Mouse (Mus musculus) T-helper 17 cell (primary cell): Measurements from ENCODE around the gene Ptprb.

Source experiments
- in situ Hi-C, 2 experiments: fragments of 300-600 bp; cut with MboI, MseI; formaldehyde crosslinking; loops; 1 replicate in 1 of 2; 2 replicates in 1 of 2; pipeline ENCODE4 v1.15.1; 2025; ENCODE audit warnings: high pct_unique_total_duplicates in 2 of 2

Gene Ptprb

GRCm38 (mm10) chr10:116296439-116296838, 21.1 kb downstream of the Ptprb start:
- in situ Hi-C loops = no loop called here

GRCm38 (mm10) chr10:116297854-116298253, 22.5 kb downstream of the Ptprb start:
- in situ Hi-C loops = no loop called here

GRCm38 (mm10) chr10:116300824-116301223, 25.5 kb downstream of the Ptprb start:
- in situ Hi-C loops = no loop called here

GRCm38 (mm10) chr10:116301258-116301657, 25.9 kb downstream of the Ptprb start:
- in situ Hi-C loops = no loop called here

GRCm38 (mm10) chr10:116304355-116304754, 29.0 kb downstream of the Ptprb start:
- in situ Hi-C loops = no loop called here

GRCm38 (mm10) chr10:116309460-116309859, 34.1 kb downstream of the Ptprb start:
- in situ Hi-C loops = no loop called here

- in situ Hi-C loops = no loop called here
These were observed 35.3 kb downstream of the Ptprb start for GRCm38 (mm10) chr10:116310516-116311210.

- in situ Hi-C loops = no loop called here
These were observed 43.9 kb downstream of the Ptprb start for GRCm38 (mm10) chr10:116319246-116319645.

- in situ Hi-C loops = loop anchor here in 1 of 2 experiments (5.0 to 25.0 kb wide), 2 partner anchors 143 to 458 kb away; partner anchors contain the start of gene Kcnmb4
These were observed 53.8 kb downstream of the Ptprb start for GRCm38 (mm10) chr10:116329086-116329485.

GRCm38 (mm10) chr10:116330458-116330857, 55.1 kb downstream of the Ptprb start:
- in situ Hi-C loops = loop anchor here in 1 of 2 experiments (5.0 to 25.0 kb wide), 2 partner anchors 97 to 457 kb away; no protein-coding TSS in a partner anchor

GRCm38 (mm10) chr10:116330961-116331510, 55.7 kb downstream of the Ptprb start:
- in situ Hi-C loops = loop anchor here in 1 of 2 experiments (5.0 to 25.0 kb wide), 2 partner anchors 96 to 456 kb away; no protein-coding TSS in a partner anchor

- in situ Hi-C loops = loop anchor here in 1 of 2 experiments (5.0 to 25.0 kb wide), 2 partner anchors 94 to 454 kb away; no protein-coding TSS in a partner anchor
These were observed 58.3 kb downstream of the Ptprb start for GRCm38 (mm10) chr10:116333666-116334065.

- in situ Hi-C loops = loop anchor here in 1 of 2 experiments (5.0 to 25.0 kb wide), 2 partner anchors 93 to 453 kb away; no protein-coding TSS in a partner anchor
These were observed 58.8 kb downstream of the Ptprb start for GRCm38 (mm10) chr10:116334120-116334519.

- in situ Hi-C loops = loop anchor here in 1 of 2 experiments (25.0 kb wide), 1 partner anchor 452 kb away; no protein-coding TSS in a partner anchor
These were observed 60.0 kb downstream of the Ptprb start for GRCm38 (mm10) chr10:116335328-116335727.

- in situ Hi-C loops = loop anchor here in 1 of 2 experiments (25.0 kb wide), 1 partner anchor 446 kb away; no protein-coding TSS in a partner anchor
These were observed 65.9 kb downstream of the Ptprb start for GRCm38 (mm10) chr10:116341194-116341593.

GRCm38 (mm10) chr10:116346618-116347184, 71.4 kb downstream of the Ptprb start:
- in situ Hi-C loops = loop anchor here in 1 of 2 experiments (25.0 kb wide), 1 partner anchor 441 kb away; no protein-coding TSS in a partner anchor

- in situ Hi-C loops = loop anchor here in 1 of 2 experiments (25.0 kb wide), 1 partner anchor 438 kb away; no protein-coding TSS in a partner anchor
These were observed 73.7 kb downstream of the Ptprb start for GRCm38 (mm10) chr10:116349004-116349403.

- in situ Hi-C loops = no loop called here
These were observed 75.2 kb downstream of the Ptprb start for GRCm38 (mm10) chr10:116350532-116350931.

- in situ Hi-C loops = no loop called here
These were observed 79.0 kb downstream of the Ptprb start for GRCm38 (mm10) chr10:116354372-116354771.

- in situ Hi-C loops = no loop called here
These were observed 86.9 kb downstream of the Ptprb start for GRCm38 (mm10) chr10:116362181-116362580.

GRCm38 (mm10) chr10:116362645-116363044, 87.3 kb downstream of the Ptprb start:
- in situ Hi-C loops = no loop called here

GRCm38 (mm10) chr10:116364759-116365158, 89.4 kb downstream of the Ptprb start:
- in situ Hi-C loops = no loop called here
